Mouse (Mus musculus) spleen, postnatal 4 days (tissue): Measurements from ENCODE around the gene Mphosph9.

ENCODE experiments used
- DNase-seq, 2 experiments: peaks; one replicate each; pipeline ENCODE4 v3.0.0; 2022; ENCODE audit warnings: low spot score in 2 of 2

The Mphosph9 gene

GRCm38 (mm10) chr5:124214516-124215145, 113.1 kb downstream of the Mphosph9 start:
- DNase-seq, result peak in 1 of 2 experiments; percentile 50

- DNase-seq, result peak in 1 of 2 experiments; percentile 45
Measured at GRCm38 (mm10) chr5:124213588-124214469, 113.9 kb downstream of the Mphosph9 start.

- no peak for DNase-seq
Measured at GRCm38 (mm10) chr5:124211669-124212068, 116.1 kb downstream of the Mphosph9 start.

- no peak for DNase-seq
Measured at GRCm38 (mm10) chr5:124211234-124211633, 116.5 kb downstream of the Mphosph9 start.

- no peak for DNase-seq
Measured at GRCm38 (mm10) chr5:124210281-124211016, 117.3 kb downstream of the Mphosph9 start.

GRCm38 (mm10) chr5:124209850-124210249, 117.9 kb downstream of the Mphosph9 start:
- no peak for DNase-seq

GRCm38 (mm10) chr5:124208030-124208429, 119.7 kb downstream of the Mphosph9 start:
- no peak for DNase-seq

- no peak for DNase-seq
Measured at GRCm38 (mm10) chr5:124206481-124207038, 121.2 kb downstream of the Mphosph9 start.

GRCm38 (mm10) chr5:124205809-124206380, 121.9 kb downstream of the Mphosph9 start:
- no peak for DNase-seq

- no peak for DNase-seq
Measured at GRCm38 (mm10) chr5:124205211-124205610, 122.6 kb downstream of the Mphosph9 start.

GRCm38 (mm10) chr5:124204127-124204794, 123.5 kb downstream of the Mphosph9 start:
- DNase-seq, result no peak

- DNase-seq, result no peak
Measured at GRCm38 (mm10) chr5:124203251-124203650, 124.5 kb downstream of the Mphosph9 start.

GRCm38 (mm10) chr5:124202071-124202470, 125.7 kb downstream of the Mphosph9 start:
- DNase-seq, result no peak

- no peak for DNase-seq
Measured at GRCm38 (mm10) chr5:124201564-124201963, 126.2 kb downstream of the Mphosph9 start.
